Mouse (Mus musculus): Measurements from ENCODE around the gene Zfp488.

Gene Zfp488

DNA sequence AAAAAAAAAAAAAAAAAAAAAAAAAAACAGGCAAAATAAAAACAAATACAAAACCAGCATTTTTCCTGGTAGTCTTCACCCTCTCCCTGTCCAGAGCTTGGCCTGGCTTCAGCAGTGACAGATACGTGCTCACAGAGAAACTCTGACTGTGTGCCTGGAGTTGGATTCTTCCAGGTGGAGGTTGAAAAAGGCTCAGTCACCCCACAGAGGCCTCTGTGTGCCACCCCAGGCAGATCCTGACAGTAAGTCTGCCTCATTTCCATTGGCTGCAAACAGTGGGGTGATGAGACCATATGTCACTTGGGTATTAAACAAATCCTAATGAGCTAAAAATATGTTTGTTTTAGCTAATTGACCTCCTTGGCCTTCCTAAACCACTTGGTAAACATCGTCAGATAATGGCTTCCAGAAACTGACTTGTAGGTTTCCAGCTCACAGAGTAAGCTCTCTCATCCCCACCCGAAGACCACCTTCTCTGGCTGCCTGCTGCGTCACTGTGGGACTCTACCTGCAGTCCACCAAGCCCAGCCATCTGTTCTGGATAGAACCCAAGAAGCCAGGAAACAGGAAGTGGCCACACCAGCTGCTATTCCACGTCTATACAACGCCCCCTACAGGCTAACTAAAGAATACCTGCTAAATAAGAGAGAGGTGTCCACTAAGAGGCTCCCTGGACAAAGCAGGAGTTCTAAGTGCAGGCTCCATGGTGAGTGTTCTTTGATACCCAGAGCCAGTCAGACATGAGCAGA lies 26.2 kb downstream of the Zfp488 start:
- DNase-seq (ENCODE audit: extremely low read depth, low read depth, low spot score) = no peak

DNA sequence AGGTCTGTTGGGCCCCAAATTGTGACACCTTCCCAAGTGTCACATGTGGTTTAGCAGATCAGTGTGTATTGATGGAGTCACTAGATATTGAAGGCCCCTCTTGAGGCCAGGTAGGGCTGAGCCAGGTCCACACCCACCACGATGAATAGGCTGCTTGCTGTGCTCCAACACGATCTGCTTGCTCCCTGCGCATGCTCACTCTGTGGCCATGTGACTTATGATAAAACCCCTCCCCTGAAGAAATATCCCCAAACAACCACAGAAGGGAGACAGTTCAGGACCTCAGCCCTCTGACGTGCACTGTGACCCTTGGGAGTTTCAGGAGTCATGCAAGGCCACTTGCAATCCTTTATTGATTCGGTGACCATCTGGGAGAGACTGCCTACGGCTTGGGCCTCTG lies 32.4 kb downstream of the Zfp488 start:
- no peak for DNase-seq (ENCODE audit: extremely low read depth, low read depth, low spot score)

DNA sequence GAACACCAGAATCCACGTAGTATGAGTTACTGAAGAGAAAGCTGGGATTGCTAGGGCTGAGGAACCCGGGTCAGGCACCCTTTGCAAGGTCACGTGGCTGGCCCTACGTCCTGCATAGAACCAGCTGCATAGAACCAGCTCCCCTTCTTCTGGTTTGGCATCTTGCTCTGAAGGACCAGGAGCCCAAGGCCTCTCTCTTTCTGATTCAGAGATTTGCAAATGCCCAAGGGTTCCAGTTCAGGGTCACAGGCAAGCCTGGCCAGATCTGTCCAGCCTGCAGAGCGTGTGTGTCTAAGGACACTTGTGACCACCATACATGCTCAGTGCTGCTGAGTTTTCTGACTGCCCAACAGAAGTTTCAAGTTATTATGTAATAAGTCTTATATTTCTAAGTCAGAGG lies 36.3 kb downstream of the Zfp488 start:
- DNase-seq (ENCODE audit: extremely low read depth, low read depth, low spot score) = no peak

DNA sequence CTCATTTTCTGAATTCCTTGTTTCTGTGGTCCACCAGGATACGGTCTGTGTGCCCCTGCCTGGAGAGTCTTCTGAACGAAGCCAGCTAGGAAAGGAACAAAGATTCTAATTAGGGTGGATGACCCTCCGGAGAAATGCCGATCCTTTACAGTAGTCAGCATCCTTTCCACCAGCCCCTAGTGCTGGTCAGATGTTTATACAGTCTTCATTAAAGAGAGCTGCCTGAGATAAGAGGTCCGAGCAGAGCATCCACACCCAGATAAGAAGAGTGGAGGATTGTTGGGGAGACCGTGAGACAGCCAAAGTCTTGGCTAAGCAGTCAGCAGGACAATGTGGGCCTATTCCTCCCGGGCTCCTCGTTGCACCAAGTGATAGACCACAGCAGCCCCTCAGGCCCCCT lies 37.8 kb downstream of the Zfp488 start, which contains the start of gene Gdf2:
Gene Gdf2, plus strand, starts transcription at position 301 of the 400 bp plus-strand sequence.
- no peak for DNase-seq (ENCODE audit: extremely low read depth, low read depth, low spot score)

DNA sequence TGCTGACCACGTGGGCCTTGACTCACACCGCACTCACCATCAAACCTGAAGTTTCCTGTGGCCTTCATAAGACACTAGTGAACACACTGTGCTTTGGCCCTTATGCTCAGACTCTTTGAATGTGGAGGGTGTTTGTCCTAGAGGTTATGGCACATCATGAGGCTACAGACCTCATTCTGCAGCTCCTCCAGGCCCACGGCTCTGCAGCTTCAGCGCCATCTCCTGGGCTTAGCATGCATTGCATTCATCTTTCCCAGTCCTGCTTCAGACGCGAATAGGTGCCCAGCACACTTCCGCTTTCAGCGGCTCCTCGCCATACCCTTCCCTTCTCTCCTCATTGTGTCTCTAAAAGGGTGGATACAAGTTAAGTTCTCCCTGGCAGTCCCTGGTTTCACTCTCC lies 39.4 kb downstream of the Zfp488 start:
- DNase-seq (ENCODE audit: extremely low read depth, low read depth, low spot score) = no peak

DNA sequence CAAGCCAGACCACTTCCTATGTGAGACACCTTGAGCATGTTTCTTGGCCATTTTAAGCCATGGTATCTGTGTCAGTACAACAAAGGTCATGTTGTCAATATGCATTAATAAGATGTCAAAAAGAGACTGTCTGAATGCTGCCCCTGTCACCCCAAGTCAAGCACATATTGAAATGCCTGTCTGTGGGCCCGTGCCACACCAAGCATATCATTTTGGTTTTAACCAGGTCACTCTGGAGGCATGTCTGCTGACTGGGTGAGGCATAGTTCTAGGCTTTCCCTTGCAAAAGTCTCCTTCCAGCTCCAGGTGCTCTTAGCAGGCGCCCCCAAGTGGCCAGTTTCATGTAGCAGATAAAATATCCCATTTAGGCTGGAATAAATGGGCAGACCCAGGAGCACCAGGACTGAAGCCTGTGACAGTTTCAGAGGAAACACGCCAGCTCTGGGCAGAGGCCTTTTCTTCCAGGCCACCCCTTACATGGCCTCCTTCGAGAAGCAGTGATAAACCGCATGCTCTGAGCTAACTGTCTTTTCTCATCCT lies 44.7 kb downstream of the Zfp488 start:
- no peak for DNase-seq (ENCODE audit: extremely low read depth, low read depth, low spot score)

DNA sequence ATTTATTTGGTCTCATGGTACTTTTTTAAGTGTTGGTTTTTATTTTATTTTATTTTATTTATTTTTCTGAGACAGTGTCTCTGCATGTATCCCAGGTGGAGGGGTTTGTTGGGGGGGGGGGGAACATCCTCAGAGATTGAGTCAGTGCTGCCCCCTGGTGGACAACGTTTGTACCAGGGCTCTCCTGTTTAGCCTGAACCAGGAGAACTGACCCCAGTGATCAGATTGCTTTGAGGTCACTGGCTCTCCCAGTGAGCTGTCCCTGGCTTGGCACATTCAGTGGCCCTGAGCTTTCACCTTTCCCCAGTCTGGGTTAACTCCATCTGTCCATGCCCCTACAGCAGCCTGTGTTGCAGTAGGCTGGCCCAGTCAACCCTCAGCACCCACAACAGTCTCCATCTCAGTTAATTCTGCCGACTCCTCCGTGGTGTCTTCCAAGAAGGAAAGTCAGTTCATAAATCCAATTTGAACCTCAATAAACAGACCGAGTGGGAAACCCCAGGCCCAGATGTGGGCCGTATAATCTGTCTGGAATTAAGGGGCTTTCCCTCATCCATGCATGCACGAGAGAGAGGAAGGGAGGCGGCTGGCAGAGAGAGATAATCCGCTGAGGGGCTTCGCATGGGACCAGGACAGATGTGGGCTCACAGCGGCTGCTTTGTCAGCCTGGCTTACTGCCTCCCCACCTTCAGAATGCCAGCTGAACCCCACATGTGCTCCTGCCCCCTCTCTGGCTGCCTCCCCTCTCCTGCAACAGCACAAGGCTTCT lies 45.4 kb downstream of the Zfp488 start:
- no peak for DNase-seq (ENCODE audit: extremely low read depth, low read depth, low spot score)

DNA sequence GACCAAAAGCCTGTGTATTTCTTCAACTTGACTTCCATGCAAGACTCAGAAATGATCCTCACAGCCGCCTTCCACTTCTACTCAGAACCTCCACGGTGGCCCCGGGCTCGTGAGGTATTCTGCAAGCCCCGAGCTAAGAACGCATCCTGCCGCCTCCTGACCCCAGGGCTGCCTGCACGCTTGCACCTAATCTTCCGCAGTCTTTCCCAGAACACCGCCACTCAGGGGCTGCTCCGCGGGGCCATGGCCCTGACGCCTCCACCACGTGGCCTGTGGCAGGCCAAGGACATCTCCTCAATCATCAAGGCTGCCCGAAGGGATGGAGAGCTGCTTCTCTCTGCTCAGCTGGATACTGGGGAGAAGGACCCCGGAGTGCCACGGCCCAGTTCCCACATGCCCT lies 46.7 kb downstream of the Zfp488 start:
- DNase-seq (ENCODE audit: extremely low read depth, low read depth, low spot score) = no peak

DNA sequence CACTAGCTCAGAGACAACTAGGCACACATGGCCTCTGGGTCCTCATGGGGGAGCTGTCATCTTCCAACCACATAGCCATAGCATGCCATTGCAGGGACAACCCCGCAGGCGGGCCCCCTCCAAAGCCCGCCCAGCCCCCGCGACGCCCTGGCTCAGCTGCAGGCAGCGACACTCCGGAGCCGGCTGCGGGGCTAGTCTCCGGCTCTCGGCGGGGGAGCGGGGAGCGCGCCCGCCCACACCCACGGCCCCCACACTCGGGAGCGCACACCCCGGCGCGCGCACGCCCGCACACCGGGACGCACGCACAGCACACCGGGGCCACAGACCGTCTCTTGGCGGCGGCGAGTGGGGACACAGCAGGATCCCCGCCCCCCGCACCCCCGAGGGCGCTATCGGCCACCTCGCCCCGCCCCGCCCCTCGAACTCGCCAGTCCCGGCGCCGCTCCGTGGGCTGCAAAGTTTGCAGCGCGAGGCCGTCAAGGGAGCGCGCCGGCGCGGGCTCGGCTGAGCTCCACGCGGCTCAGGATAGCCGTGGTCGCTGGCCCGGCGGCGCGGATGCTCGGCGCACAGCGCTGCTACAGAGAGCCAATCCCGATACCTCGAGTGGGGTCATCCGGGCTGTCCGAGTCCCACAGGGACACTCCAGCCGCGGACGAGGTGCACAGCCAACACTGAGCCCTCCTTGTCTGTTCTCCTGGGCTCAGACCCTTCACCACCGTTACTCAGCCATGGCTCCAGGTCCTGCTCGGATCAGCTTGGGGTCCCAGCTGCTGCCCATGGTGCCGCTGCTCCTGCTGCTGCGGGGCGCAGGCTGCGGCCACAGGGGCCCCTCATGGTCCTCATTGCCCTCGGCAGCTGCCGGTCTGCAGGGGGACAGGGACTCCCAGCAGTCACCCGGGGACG lies 55.1 kb downstream of the Zfp488 start, which contains the start of gene Gdf10:
Gene Gdf10, plus strand, starts transcription at position 420 of the 903 bp plus-strand sequence.
- DNase-seq (ENCODE audit: extremely low read depth, low read depth, low spot score) = no peak

DNA sequence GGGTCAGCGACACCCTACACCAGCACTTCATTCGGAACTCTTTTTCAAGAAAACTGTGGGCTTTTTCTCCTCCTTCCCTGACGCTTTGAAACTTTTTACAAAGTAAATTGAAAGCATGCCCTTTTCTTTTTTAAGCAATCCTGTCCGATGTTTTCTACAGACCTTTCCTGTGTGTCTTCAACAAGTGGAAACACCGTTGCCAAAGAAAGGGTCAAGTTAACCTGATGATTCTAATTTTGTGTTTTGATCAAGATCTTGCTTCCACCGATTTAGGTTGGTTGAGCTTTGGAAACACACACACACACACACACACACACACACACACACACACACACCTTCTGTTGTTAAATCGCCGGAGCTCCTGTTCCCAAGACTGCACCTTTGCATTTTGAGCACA lies 55.8 kb downstream of the Zfp488 start:
- no peak for DNase-seq (ENCODE audit: extremely low read depth, low read depth, low spot score)

DNA sequence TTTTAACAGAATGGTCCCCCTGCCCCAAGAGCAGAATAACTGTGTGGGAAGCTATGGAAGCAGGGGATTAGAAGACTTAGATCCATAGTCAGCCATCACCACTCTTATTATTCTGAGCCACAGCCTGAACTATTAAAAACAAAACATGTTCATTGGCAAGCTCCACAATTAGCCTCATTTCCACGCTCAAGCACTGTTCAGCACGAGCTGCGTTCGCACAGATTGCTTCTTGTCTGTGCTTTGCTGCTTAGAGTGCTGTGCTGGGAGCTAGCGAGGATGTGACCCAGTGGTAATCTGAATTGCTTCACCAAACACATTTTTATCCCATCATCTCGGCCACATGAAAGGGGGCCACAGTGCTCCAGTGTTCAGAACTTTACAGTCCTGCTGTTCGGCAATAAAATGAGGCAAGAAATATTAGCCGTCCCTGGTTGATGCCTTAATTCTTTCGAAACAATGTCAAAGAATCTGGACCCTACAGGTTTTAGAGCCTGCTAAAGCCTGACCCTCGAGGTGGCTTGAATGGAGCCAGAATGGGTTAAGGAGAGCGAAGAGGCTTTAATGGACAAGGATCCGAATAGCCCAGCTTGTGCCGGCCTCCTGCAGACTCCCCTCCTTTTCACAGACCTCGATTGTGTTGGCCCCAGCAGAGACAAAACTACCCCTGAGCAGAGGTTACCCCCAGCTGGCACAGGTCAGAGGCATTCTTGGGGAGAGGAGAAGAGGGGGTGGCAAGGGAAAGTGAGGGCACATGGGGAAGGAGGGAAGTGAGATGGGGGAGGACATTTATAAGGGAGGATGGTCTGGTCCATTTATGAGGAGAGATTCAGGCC lies 57.6 kb downstream of the Zfp488 start:
- DNase-seq (ENCODE audit: extremely low read depth, low read depth, low spot score) = no peak

Data from fat pad, adult 2 months (tissue).